Mouse (Mus musculus): ENCODE data around the gene Bag2. TPM values are rescaled to one million over a fixed set of nuclear protein-coding genes. Genes with fewer than 3 reads are reported as not detected.

Bag2 gene
- total RNA-seq, 4 experiments from 2014 or later = 13.0 to 17.2 (median 14.7) TPM

Other genes with a start within 250 kb of the Bag2 start
- 1 to 10 TPM; 4.4 to 8.9 (median 6.1) TPM for gene Prim2, start 88.0 kb downstream of the Bag2 start, total RNA-seq (2022)
- 10 to 100 TPM; 14.0 to 16.8 (median 15.0) TPM for gene Rab23, start 37.9 kb downstream of the Bag2 start, total RNA-seq (2022)
- gene Zfp451, start 56.8 kb upstream of the Bag2 start, total RNA-seq (2022) = 10 to 100 TPM; 32.4 to 49.6 (median 40.3) TPM
- 1 to 10 TPM; 1.2 to 2.4 (median 1.4) TPM for gene Bend6, start 150.0 kb upstream of the Bag2 start, total RNA-seq (2022)
- 100 to 1,000 TPM; 141 to 240 (median 190) TPM for gene Dst, start 150.4 kb upstream of the Bag2 start, total RNA-seq (2022)

Data from adrenal gland, adult 8-10 months (tissue).